39 mouse cellular contexts compared by ENCODE assay signal in genomic region chr7:46934788-46935187, GRCm38 (mm10). TPM values are rescaled to one million over a fixed set of nuclear protein-coding genes. Genes with fewer than 3 reads are reported as not detected.
DNase-seq lines count a peak whose midpoint lies in the region; ATAC-seq and TF ChIP-seq lines count a peak whose summit lies in the region.
"Had no signal": no experiment of that assay in that cellular context is flagged by ENCODE, and none has a peak within 500 bp of the region (broad histone marks: within the 10 kb centered on the region; RNA-seq: fewer than 3 reads in every experiment).

No protein-coding gene starts in this region.

- peak; percentile 13 for DNase-seq in kidney, postnatal 14 days
- DNase-seq in kidney, adult 9 months = no peak
- no peak for DNase-seq in lung, postnatal 0 days (ENCODE audit: low spot score)
- no peak for DNase-seq in lung, postnatal 25 days (ENCODE audit: low spot score)
- DNase-seq: adrenal gland, adult 8-10 months; cerebellum, adult 8-10 months; cerebellum, postnatal 36 days; embryo, embryonic 11 days; gastrocnemius, postnatal 14 days; heart, adult 11 months; heart, postnatal 4 days; kidney, adult 11 months; kidney, postnatal 36 days; liver, embryonic 13.5 days; right cerebral cortex, adult 18-20 months; spleen, adult 18-20 months; thymus, postnatal 14 days had no signal

- 63% methylated on average over 8 of the region's 8 CpGs for WGBS in lung, postnatal 0 days
- WGBS in intestine, postnatal 0 days = 79% methylated on average over 8 of the region's 8 CpGs

- no peaks in the 10 kb centered on the region for H3K9me3 ChIP-seq in lung, postnatal 0 days (ENCODE audit: low read length)
- no peaks in the 10 kb centered on the region for H3K9me3 ChIP-seq in intestine, postnatal 0 days (ENCODE audit: control insufficient read depth)
- H3K9me3 ChIP-seq: embryonic facial prominence, embryonic 12.5 days; heart, embryonic 10.5 days; limb, embryonic 10.5 days; limb, embryonic 15.5 days; liver, embryonic 13.5 days; midbrain, embryonic 10.5 days; neural tube, embryonic 12.5 days had no signal

- no peaks in the 10 kb centered on the region for H3K4me1 ChIP-seq in lung, postnatal 0 days (ENCODE audit: insufficient read depth, low read depth, low read length)
- no peaks in the 10 kb centered on the region for H3K4me1 ChIP-seq in intestine, postnatal 0 days (replicated peaks; ENCODE audit: control insufficient read depth, insufficient read depth, low read length)
- H3K4me1 ChIP-seq: embryonic facial prominence, embryonic 12.5 days; heart, embryonic 10.5 days; limb, embryonic 10.5 days; limb, embryonic 15.5 days; liver, embryonic 13.5 days; midbrain, embryonic 10.5 days; neural tube, embryonic 12.5 days had no signal

- peak; percentile 12; the same call in 1 of the 2 replicates for TF ChIP-seq CTCF in lung, postnatal 0 days (IDR thresholded peaks at IDR 0.05)
- TF ChIP-seq CTCF in intestine, postnatal 0 days (IDR thresholded peaks at IDR 0.05; ENCODE audit: low read depth) = no peak

- H3K4me2 ChIP-seq in lung, postnatal 0 days (replicated peaks; ENCODE audit: low read depth, low read length) = no peak overlapping the region
- no peak overlapping the region for H3K4me2 ChIP-seq in intestine, postnatal 0 days (replicated peaks; ENCODE audit: low read depth)
- H3K4me2 ChIP-seq: embryonic facial prominence, embryonic 12.5 days; hindbrain, embryonic 14.5 days; limb, embryonic 15.5 days; liver, embryonic 13.5 days; neural tube, embryonic 12.5 days had no signal

- ATAC-seq in lung, postnatal 0 days = no peak
- peak; percentile 76 for ATAC-seq in granulocyte monocyte progenitor cell, adult 5-6 weeks (replicated peaks; ENCODE audit: poor library complexity, severe bottlenecking)
- peak; percentile 63 for ATAC-seq in megakaryocyte progenitor cell, adult 5-6 weeks (replicated peaks; ENCODE audit: poor library complexity)
- ATAC-seq in intestine, postnatal 0 days = no peak
- ATAC-seq: forebrain, embryonic 14.5 days; midbrain, embryonic 16.5 days had no signal

- no peak overlapping the region for H3K9ac ChIP-seq in lung, postnatal 0 days (replicated peaks; ENCODE audit: low read depth)
- H3K9ac ChIP-seq in intestine, postnatal 0 days (ENCODE audit: low read depth, low read length) = no peak overlapping the region
- H3K9ac ChIP-seq: embryonic facial prominence, embryonic 12.5 days; hindbrain, embryonic 14.5 days; limb, embryonic 15.5 days; liver, embryonic 13.5 days; neural tube, embryonic 12.5 days had no signal

- H3K27ac ChIP-seq in lung, postnatal 0 days (ENCODE audit: low read length) = no peak overlapping the region
- no peak overlapping the region for H3K27ac ChIP-seq in intestine, postnatal 0 days (ENCODE audit: low read depth, low read length)
- H3K27ac ChIP-seq: embryonic facial prominence, embryonic 12.5 days; heart, embryonic 10.5 days; hindbrain, embryonic 14.5 days; limb, embryonic 10.5 days; limb, embryonic 15.5 days; liver, embryonic 13.5 days; midbrain, embryonic 10.5 days; neural tube, embryonic 12.5 days had no signal

- no peak for TF ChIP-seq EP300 in lung, postnatal 0 days (IDR thresholded peaks at IDR 0.05)

- H3K36me3 ChIP-seq in lung, postnatal 0 days (ENCODE audit: insufficient read depth, low read length) = peaks cover 12% of the 10 kb centered on the region
- H3K36me3 ChIP-seq in intestine, postnatal 0 days (ENCODE audit: control insufficient read depth, insufficient read depth) = peaks cover 67% of the 10 kb centered on the region

- no peak overlapping the region for H3K4me3 ChIP-seq in lung, postnatal 0 days (ENCODE audit: low read depth, low read length)
- no peak overlapping the region for H3K4me3 ChIP-seq in intestine, postnatal 0 days (ENCODE audit: low read depth, low read length)
- H3K4me3 ChIP-seq: embryonic facial prominence, embryonic 12.5 days; heart, embryonic 10.5 days; limb, embryonic 10.5 days; limb, embryonic 15.5 days; liver, embryonic 13.5 days; midbrain, embryonic 10.5 days; myocyte; neural tube, embryonic 12.5 days had no signal

- no peaks in the 10 kb centered on the region for H3K27me3 ChIP-seq in lung, postnatal 0 days (replicated peaks; ENCODE audit: insufficient read depth, low read length)
- no peaks in the 10 kb centered on the region for H3K27me3 ChIP-seq in intestine, postnatal 0 days (replicated peaks; ENCODE audit: control insufficient read depth, insufficient read depth, low read length)
- H3K27me3 ChIP-seq: CH12.LX; embryonic facial prominence, embryonic 12.5 days; limb, embryonic 15.5 days; liver, embryonic 13.5 days; neural tube, embryonic 12.5 days had no signal

RNA-seq across cellular contexts. Expression of gene Tsg101, which starts 15.0 kb away (rescaled TPM):
- polyA plus RNA-seq in lung, postnatal 0 days (2015; fragmentation: Nextera tagmentation; extraction: Ambion mirVana) = 134 and 150 TPM in 2 replicates
- 79.0 and 140 TPM in 2 replicates for total RNA-seq in granulocyte monocyte progenitor cell, adult 5-6 weeks (2014; fragmentation: Nextera tagmentation)
- total RNA-seq in granulocyte monocyte progenitor cell, adult 5-6 weeks (2017) = 33.1 and 43.8 TPM in 2 replicates
- 97.5 and 107 TPM in 2 replicates for total RNA-seq in megakaryocyte progenitor cell, adult 5-6 weeks (2015)
- total RNA-seq in megakaryocyte progenitor cell, adult 5-6 weeks (2017) = 40.1 and 43.1 TPM in 2 replicates
- polyA plus RNA-seq in intestine, postnatal 0 days (2015; fragmentation: Nextera tagmentation; extraction: Ambion mirVana) = 100 and 107 TPM in 2 replicates

RNA-seq across cellular contexts. Expression of gene Uevld, which starts 23.5 kb away (rescaled TPM):
- 4.1 and 6.0 TPM in 2 replicates for polyA plus RNA-seq in lung, postnatal 0 days (2015; fragmentation: Nextera tagmentation; extraction: Ambion mirVana)
- 8.7 and 13.5 TPM in 2 replicates for total RNA-seq in granulocyte monocyte progenitor cell, adult 5-6 weeks (2014; fragmentation: Nextera tagmentation)
- total RNA-seq in granulocyte monocyte progenitor cell, adult 5-6 weeks (2017) = 9.8 and 12.9 TPM in 2 replicates
- 15.5 and 19.6 TPM in 2 replicates for total RNA-seq in megakaryocyte progenitor cell, adult 5-6 weeks (2015)
- total RNA-seq in megakaryocyte progenitor cell, adult 5-6 weeks (2017) = 11.1 and 11.9 TPM in 2 replicates
- 4.2 and 4.9 TPM in 2 replicates for polyA plus RNA-seq in intestine, postnatal 0 days (2015; fragmentation: Nextera tagmentation; extraction: Ambion mirVana)

RNA-seq across cellular contexts. Expression of gene Gm9999, which starts 48.6 kb away (rescaled TPM):
- polyA plus RNA-seq in lung, postnatal 0 days (2015; fragmentation: Nextera tagmentation; extraction: Ambion mirVana) = not detected in 2 replicates
- not detected in 2 replicates for total RNA-seq in granulocyte monocyte progenitor cell, adult 5-6 weeks (2014; fragmentation: Nextera tagmentation)
- total RNA-seq in granulocyte monocyte progenitor cell, adult 5-6 weeks (2017) = not detected in 2 replicates
- not detected in 2 replicates for total RNA-seq in megakaryocyte progenitor cell, adult 5-6 weeks (2015)
- not detected in 2 replicates for total RNA-seq in megakaryocyte progenitor cell, adult 5-6 weeks (2017)
- not detected in 2 replicates for polyA plus RNA-seq in intestine, postnatal 0 days (2015; fragmentation: Nextera tagmentation; extraction: Ambion mirVana)
- total RNA-seq: adrenal gland, adult 8-10 months; adrenal gland, postnatal 4 days; CH12.LX; ES-E14; gastrocnemius, postnatal 14 days; heart, postnatal 4 days; layer of hippocampus, adult 8-10 months; layer of hippocampus, postnatal 25 days had no signal
- polyA plus RNA-seq: C2C12; embryonic facial prominence, embryonic 12.5 days; forebrain, embryonic 14.5 days; heart, embryonic 10.5 days; heart, embryonic 16.5 days; hindbrain, embryonic 14.5 days; limb, embryonic 10.5 days; limb, embryonic 15.5 days; liver, embryonic 13.5 days; midbrain, embryonic 10.5 days; midbrain, embryonic 16.5 days; myocyte; neural tube, embryonic 12.5 days; stomach, embryonic 16.5 days; urinary bladder, adult 2 months had no signal

Comparison
In these comparisons a context has a peak if more than half of its experiments do, and no peak if none do; other contexts are left out.
1. ATAC-seq: peak in granulocyte monocyte progenitor cell, adult 5-6 weeks (single experiment) and megakaryocyte progenitor cell, adult 5-6 weeks (single experiment); none in lung, postnatal 0 days (single experiment) and intestine, postnatal 0 days (single experiment).